Mouse (Mus musculus): ENCODE results near the gene Lamc1.
A peak's percentile ranks its signal among the peaks of the same experiment; 100 is the strongest.
"Not testable (repeated sequence)": the region's sequence is repeated elsewhere in the genome, so short reads cannot be mapped to it uniquely, and the experiment has no call there.

The Lamc1 gene

GRCm38 (mm10) chr1:153332444-153333295 lies at the start of gene Lamc1:
Gene Lamc1 (minus strand): TSS chr1:153332786.
- DNase-seq (ENCODE audit: low spot score), result peak; percentile 92

GRCm38 (mm10) chr1:153380746-153381282 lies 48.2 kb upstream of the Lamc1 start:
- no peak for DNase-seq (ENCODE audit: low spot score)

GRCm38 (mm10) chr1:153379832-153380231 lies 47.2 kb upstream of the Lamc1 start:
- no peak for DNase-seq (ENCODE audit: low spot score)

GRCm38 (mm10) chr1:153378587-153378986 lies 46.0 kb upstream of the Lamc1 start:
- DNase-seq (ENCODE audit: low spot score), result no peak

GRCm38 (mm10) chr1:153376446-153376845 lies 43.9 kb upstream of the Lamc1 start:
- no peak for DNase-seq (ENCODE audit: low spot score)

GRCm38 (mm10) chr1:153374136-153374535 lies 41.5 kb upstream of the Lamc1 start:
- no peak for DNase-seq (ENCODE audit: low spot score)

- DNase-seq (ENCODE audit: low spot score), result no peak
Measured at GRCm38 (mm10) chr1:153371846-153372245, 39.3 kb upstream of the Lamc1 start.

GRCm38 (mm10) chr1:153369011-153369410 lies 36.4 kb upstream of the Lamc1 start:
- no peak for DNase-seq (ENCODE audit: low spot score)

GRCm38 (mm10) chr1:153367048-153367447 lies 34.5 kb upstream of the Lamc1 start:
- DNase-seq (ENCODE audit: low spot score), result no peak

- DNase-seq (ENCODE audit: low spot score), result no peak
Measured at GRCm38 (mm10) chr1:153361926-153362325, 29.3 kb upstream of the Lamc1 start.

GRCm38 (mm10) chr1:153360556-153360955 lies 28.0 kb upstream of the Lamc1 start:
- no peak for DNase-seq (ENCODE audit: low spot score)

GRCm38 (mm10) chr1:153357218-153357617 lies 24.6 kb upstream of the Lamc1 start:
- DNase-seq (ENCODE audit: low spot score), result no peak

- no peak for DNase-seq (ENCODE audit: low spot score)
Measured at GRCm38 (mm10) chr1:153354466-153354865, 21.9 kb upstream of the Lamc1 start.

- DNase-seq (ENCODE audit: low spot score), result no peak
Measured at GRCm38 (mm10) chr1:153353736-153354430, 21.3 kb upstream of the Lamc1 start.

GRCm38 (mm10) chr1:153351034-153351433 lies 18.4 kb upstream of the Lamc1 start:
- DNase-seq (ENCODE audit: low spot score), result no peak

GRCm38 (mm10) chr1:153347726-153348125 lies 15.1 kb upstream of the Lamc1 start:
- DNase-seq (ENCODE audit: low spot score), result no peak

GRCm38 (mm10) chr1:153347040-153347439 lies 14.5 kb upstream of the Lamc1 start:
- DNase-seq (ENCODE audit: low spot score), result no peak

GRCm38 (mm10) chr1:153345699-153346291 lies 13.2 kb upstream of the Lamc1 start:
- no peak for DNase-seq (ENCODE audit: low spot score)

GRCm38 (mm10) chr1:153345002-153345401 lies 12.4 kb upstream of the Lamc1 start:
- no peak for DNase-seq (ENCODE audit: low spot score)

GRCm38 (mm10) chr1:153335451-153335850 lies 2.9 kb upstream of the Lamc1 start:
- DNase-seq (ENCODE audit: low spot score), result not testable (repeated sequence)

GRCm38 (mm10) chr1:153333296-153334121 lies 923 bp upstream of the Lamc1 start:
- DNase-seq (ENCODE audit: low spot score), result no peak
